Mouse (Mus musculus) mouse embryonic stem cell (cell line): Measurements from ENCODE around the gene Slc41a2.

Experiments
- in situ Hi-C, 2 experiments: fragments of 300-500 bp; cut with MboI; formaldehyde crosslinking; loops; 1 replicate in 1 of 2; 3 replicates in 1 of 2; pipeline ENCODE4 v1.14.3; 2019 to 2020; ENCODE audit warnings: low sequenced_read_pairs in 2 of 2, low pct_unique_long_range_greater_than_20kb in 1 of 2, mixed read lengths in 1 of 2; ENCODE audit not compliant: unreplicated experiment in 1 of 2

Slc41a2 gene

GRCm38 (mm10) chr10:83209388-83209787 lies 128.3 kb downstream of the Slc41a2 start:
- in situ Hi-C loops: loop anchor here in 1 of 2 experiments (25.0 kb wide), 1 partner anchor 297 kb away; no protein-coding TSS in a partner anchor

GRCm38 (mm10) chr10:83208436-83208835 lies 129.2 kb downstream of the Slc41a2 start:
- in situ Hi-C loops: loop anchor here in 1 of 2 experiments (25.0 kb wide), 1 partner anchor 296 kb away; no protein-coding TSS in a partner anchor

- in situ Hi-C loops: loop anchor here in 1 of 2 experiments (25.0 kb wide), 1 partner anchor 291 kb away; no protein-coding TSS in a partner anchor
Observed at GRCm38 (mm10) chr10:83202906-83203702, 134.6 kb downstream of the Slc41a2 start.

GRCm38 (mm10) chr10:83201525-83201924 lies 136.2 kb downstream of the Slc41a2 start:
- in situ Hi-C loops: loop anchor here in 1 of 2 experiments (25.0 kb wide), 1 partner anchor 289 kb away; no protein-coding TSS in a partner anchor

- in situ Hi-C loops: loop anchor here in 1 of 2 experiments (10.0 to 25.0 kb wide), 2 partner anchors 274 to 387 kb away; no protein-coding TSS in a partner anchor
Observed at GRCm38 (mm10) chr10:83199290-83199689, 138.4 kb downstream of the Slc41a2 start.

- in situ Hi-C loops: loop anchor here in 1 of 2 experiments (10.0 to 25.0 kb wide), 2 partner anchors 274 to 386 kb away; no protein-coding TSS in a partner anchor
Observed at GRCm38 (mm10) chr10:83198692-83199091, 139.0 kb downstream of the Slc41a2 start.

GRCm38 (mm10) chr10:83197690-83198336 lies 139.9 kb downstream of the Slc41a2 start:
- in situ Hi-C loops: loop anchor here in 1 of 2 experiments (10.0 to 25.0 kb wide), 2 partner anchors 273 to 386 kb away; no protein-coding TSS in a partner anchor

- in situ Hi-C loops: loop anchor here in 1 of 2 experiments (10.0 to 25.0 kb wide), 2 partner anchors 267 to 380 kb away; no protein-coding TSS in a partner anchor
Observed at GRCm38 (mm10) chr10:83191982-83192381, 145.7 kb downstream of the Slc41a2 start.

- in situ Hi-C loops: loop anchor here in 1 of 2 experiments (10.0 to 25.0 kb wide), 2 partner anchors 267 to 379 kb away; no protein-coding TSS in a partner anchor
Observed at GRCm38 (mm10) chr10:83191476-83191875, 146.2 kb downstream of the Slc41a2 start.

- in situ Hi-C loops: loop anchor here in 1 of 2 experiments (25.0 kb wide), 1 partner anchor 377 kb away; no protein-coding TSS in a partner anchor
Observed at GRCm38 (mm10) chr10:83189071-83189470, 148.6 kb downstream of the Slc41a2 start.

GRCm38 (mm10) chr10:83186984-83187383 lies 150.7 kb downstream of the Slc41a2 start:
- in situ Hi-C loops: loop anchor here in 1 of 2 experiments (25.0 kb wide), 1 partner anchor 375 kb away; no protein-coding TSS in a partner anchor

- in situ Hi-C loops: loop anchor here in 1 of 2 experiments (25.0 kb wide), 1 partner anchor 374 kb away; no protein-coding TSS in a partner anchor
Observed at GRCm38 (mm10) chr10:83186167-83186566, 151.5 kb downstream of the Slc41a2 start.

- in situ Hi-C loops: loop anchor here in 1 of 2 experiments (25.0 kb wide), 1 partner anchor 373 kb away; no protein-coding TSS in a partner anchor
Observed at GRCm38 (mm10) chr10:83185121-83185520, 152.6 kb downstream of the Slc41a2 start.

GRCm38 (mm10) chr10:83184480-83185069 lies 153.1 kb downstream of the Slc41a2 start:
- in situ Hi-C loops: loop anchor here in 1 of 2 experiments (25.0 kb wide), 1 partner anchor 372 kb away; no protein-coding TSS in a partner anchor

GRCm38 (mm10) chr10:83183634-83184479 lies 153.8 kb downstream of the Slc41a2 start:
- in situ Hi-C loops: loop anchor here in 1 of 2 experiments (25.0 kb wide), 1 partner anchor 372 kb away; no protein-coding TSS in a partner anchor

- in situ Hi-C loops: loop anchor here in 1 of 2 experiments (25.0 kb wide), 1 partner anchor 370 kb away; no protein-coding TSS in a partner anchor
Observed at GRCm38 (mm10) chr10:83182573-83182960, 155.1 kb downstream of the Slc41a2 start.
